Mouse (Mus musculus): Measurements from ENCODE around the gene Bmt2.

GRCm38 (mm10) chr6:13722166-13722565, 44.4 kb upstream of the Bmt2 start:
- TF ChIP-seq POLR2A (IDR thresholded peaks at IDR 0.05; ENCODE audit: borderline replicate concordance, control insufficient read depth, low read depth, low read length) (no peak), CTCF (IDR thresholded peaks at IDR 0.05; ENCODE audit: control insufficient read depth, insufficient read depth, low read length) (no peak)

Data from bone marrow, adult 2 months (tissue).